Mouse (Mus musculus) gonadal fat pad, adult 2 months (tissue): ENCODE measurements at regions not wholly inside any gene's neighbourhood (a gene's known extent, or its start where the extent isn't known, plus 50 kb on each side); places are given as distances from the start of the nearest gene placed in this dataset.
"Not testable (repeated sequence)": the region's sequence is repeated elsewhere in the genome, so short reads cannot be mapped to it uniquely, and the experiment has no call there.

ENCODE experiments used
- DNase-seq: peaks from one replicate; pipeline ENCODE4 v3.0.0-alpha.2; 2012; ENCODE audit warnings: low read depth

GRCm38 (mm10) chr4:124395966-124396395 lies 214.6 kb downstream of the 3100002H09Rik start:
- no peak for DNase-seq

DNA sequence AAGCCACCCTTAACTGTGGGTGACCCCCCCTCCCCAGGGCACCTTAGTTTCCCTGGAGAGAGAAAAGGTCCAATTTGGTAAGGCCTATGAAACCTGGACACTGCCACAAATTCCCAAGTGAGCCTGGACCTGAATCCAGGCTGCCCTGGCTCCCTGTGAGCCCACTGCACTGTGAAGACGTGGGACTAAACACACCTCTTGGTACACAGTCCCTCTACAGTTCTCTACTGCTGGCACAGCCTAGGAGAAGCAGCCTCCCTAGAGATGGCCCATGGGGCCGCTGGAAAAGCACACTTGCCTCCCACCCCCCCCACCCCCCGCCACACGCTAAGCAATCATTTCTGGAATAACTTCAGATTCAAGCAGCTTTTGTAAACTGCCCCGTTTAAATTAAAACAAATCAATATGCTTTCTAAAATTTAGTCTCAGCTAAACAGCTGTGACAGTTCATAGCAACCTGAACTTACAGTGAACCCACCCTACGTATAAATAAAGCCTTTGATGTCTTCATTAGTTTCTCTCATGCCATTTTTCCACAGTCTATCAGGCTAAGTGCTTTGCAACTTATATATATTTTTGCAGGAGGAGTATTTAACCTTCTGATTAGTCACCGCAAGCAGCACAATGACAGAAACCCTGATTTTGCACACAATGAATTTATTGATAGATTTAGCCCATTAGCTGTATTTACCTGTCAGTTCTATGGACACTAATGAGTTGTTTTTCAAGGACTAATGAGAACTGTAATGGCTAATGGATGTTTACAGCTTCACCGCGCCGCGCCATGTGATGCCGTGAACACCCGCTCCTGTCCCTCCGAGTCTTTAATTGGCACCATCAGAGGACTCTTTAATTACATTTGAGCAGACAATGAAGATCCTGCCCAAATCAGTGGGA lies 215.3 kb downstream of the 3100002H09Rik start:
- no peak for DNase-seq

DNA sequence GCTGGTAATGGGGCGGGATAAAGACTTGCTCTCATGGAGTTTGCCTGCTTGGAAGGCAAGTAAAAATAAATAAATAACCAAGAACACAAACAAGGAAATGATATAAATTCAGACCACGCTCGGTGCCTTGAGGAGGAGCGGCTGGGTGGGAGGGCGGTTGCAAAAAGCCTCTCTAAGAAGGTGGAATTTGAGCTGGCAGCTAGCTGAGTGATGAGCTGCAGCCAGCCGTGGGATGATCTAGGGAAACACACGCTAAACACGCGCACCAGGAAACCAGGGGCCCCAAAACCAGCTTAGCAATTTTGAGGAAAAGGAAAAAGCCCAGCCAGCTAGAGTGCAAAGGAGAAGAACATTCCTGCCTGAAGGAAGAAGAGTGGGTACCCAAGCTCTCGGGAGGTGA lies 217.0 kb downstream of the 3100002H09Rik start:
- no peak for DNase-seq

GRCm38 (mm10) chr4:124389067-124389466 lies 221.5 kb downstream of the 3100002H09Rik start:
- no peak for DNase-seq

GRCm38 (mm10) chr4:124385106-124386055 lies 225.2 kb downstream of the 3100002H09Rik start:
- DNase-seq: no peak

GRCm38 (mm10) chr4:124376504-124376903 lies 234.1 kb downstream of the 3100002H09Rik start:
- DNase-seq: no peak

GRCm38 (mm10) chr4:124375581-124375980 lies 235.0 kb downstream of the 3100002H09Rik start:
- no peak for DNase-seq

- peak; percentile 87 for DNase-seq
These were observed 241.8 kb downstream of the 3100002H09Rik start for GRCm38 (mm10) chr4:124368831-124369230.

- no peak for DNase-seq
These were observed 242.5 kb downstream of the 3100002H09Rik start for GRCm38 (mm10) chr4:124368085-124368484.

- no peak for DNase-seq
These were observed 250.1 kb downstream of the 3100002H09Rik start for GRCm38 (mm10) chr4:124360578-124360908.

DNA sequence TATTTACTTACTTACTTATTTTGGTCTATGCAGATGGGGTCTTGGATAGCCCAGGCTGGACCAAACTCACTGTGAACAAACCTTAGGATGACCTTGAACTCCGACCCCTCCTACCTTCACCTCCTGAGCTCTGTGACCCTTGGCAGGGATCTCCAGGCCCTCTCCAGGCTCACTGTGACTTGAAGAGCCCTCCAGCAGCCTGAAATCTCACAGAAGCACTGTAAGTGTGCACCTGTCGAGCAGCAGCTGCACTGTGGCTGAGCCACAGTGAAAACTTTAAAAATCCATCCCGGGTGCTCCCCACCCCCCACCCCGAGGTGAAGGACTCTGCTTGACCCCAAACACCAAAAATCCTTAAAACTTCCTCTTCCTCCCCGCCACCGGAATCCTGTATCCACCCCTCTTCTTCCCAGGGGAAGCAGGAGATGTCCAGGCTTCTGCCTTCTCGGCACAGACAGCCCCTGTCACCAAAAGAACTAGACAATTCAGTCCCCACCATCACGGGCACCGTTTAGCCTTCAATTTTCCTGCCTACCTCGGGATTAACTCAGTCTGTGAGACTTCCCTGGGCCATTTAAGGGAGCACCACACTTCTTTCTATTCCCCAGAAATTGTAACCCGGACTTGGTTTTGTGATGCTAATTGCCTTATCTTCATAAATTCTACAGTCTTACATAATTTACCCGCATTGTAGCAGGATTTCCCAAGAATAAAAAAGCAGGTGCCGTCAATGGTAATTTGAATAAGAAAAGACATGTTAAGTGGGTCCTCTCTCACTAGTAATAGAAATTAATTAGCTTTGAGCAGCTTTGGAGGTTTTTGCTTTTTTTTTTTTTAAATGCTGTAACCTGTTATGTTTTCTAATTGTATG lies 250.7 kb downstream of the 3100002H09Rik start:
- no peak for DNase-seq

GRCm38 (mm10) chr4:124358456-124358855 lies 252.1 kb downstream of the 3100002H09Rik start:
- not testable (repeated sequence) for DNase-seq

GRCm38 (mm10) chr4:124350361-124350760 lies 260.2 kb downstream of the 3100002H09Rik start:
- DNase-seq: peak; percentile 82

- DNase-seq: peak; percentile 58
These were observed 260.9 kb downstream of the 3100002H09Rik start for GRCm38 (mm10) chr4:124349610-124350295.

- DNase-seq: no peak
These were observed 261.5 kb downstream of the 3100002H09Rik start for GRCm38 (mm10) chr4:124349055-124349454.

DNA sequence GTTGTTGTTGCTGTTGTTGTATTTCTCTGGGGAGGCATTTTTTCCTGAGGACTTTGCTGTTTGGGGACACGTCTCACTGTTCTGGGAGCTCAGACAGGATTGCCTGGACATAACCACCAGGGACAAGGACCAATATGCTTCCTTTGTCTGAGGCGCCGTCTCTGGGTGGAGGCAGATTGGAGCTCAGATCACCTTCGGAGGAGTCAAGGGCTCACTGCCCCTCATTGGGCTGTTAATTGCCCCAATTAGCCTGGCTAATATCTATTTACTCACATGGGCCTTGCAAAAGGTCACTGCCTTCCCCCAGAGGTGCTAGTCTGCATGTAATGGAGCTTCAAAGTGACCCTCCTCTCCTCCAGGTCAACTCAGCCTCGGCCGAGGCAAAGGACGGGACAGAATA lies 270.5 kb downstream of the 3100002H09Rik start:
- no peak for DNase-seq

DNA sequence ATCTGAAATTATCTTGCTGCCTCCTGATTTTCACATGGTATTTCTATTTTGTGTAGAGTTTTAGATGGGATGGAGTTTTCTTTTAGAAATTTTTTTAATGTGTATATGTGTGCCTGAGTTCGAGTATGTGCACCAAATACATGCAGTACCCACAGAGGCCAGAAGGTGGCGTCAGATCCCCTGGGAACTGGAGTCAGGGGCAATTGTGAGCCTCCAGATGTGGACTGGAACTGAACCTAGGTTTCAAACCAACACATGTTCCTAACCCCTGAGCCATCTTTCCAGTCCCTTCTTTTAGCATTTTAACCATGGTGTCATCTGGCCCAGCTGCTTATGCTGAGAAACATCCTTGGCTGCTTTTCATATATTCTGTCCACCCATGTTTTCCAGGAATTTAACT lies 274.9 kb downstream of the 3100002H09Rik start:
- no peak for DNase-seq

DNA sequence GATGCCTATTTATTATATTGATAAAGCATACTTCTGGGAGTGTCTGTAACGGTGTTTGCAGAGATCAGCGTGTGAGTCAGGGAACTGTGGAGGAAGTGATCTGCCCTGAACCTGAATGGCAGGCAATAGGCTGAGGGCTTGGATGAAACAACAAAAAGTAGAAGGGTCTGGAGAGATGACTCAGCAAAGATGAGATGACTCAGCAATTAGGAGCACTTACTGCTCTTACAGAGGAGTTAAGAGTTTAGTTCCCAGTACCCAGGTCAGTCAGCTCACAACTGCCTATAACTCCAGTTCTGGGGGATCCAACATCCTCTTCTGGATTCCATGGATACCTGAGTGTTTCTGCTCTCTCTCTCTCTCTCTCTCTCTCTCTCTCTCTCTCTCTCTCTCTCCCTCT lies 277.6 kb downstream of the 3100002H09Rik start:
- DNase-seq: no peak

GRCm38 (mm10) chr4:124332416-124332815 lies 278.2 kb downstream of the 3100002H09Rik start:
- DNase-seq: no peak

- no peak for DNase-seq
These were observed 281.4 kb downstream of the 3100002H09Rik start for GRCm38 (mm10) chr4:124329107-124329771.
